Mouse (Mus musculus) embryonic stem cell, embryonic (primary cell): Measurements from ENCODE around the gene Dnali1.

Source experiments
- CTCF ChIA-PET, 4 experiments: fragments of 300-600 bp in 2 of 4; fragments of 350-600 bp in 2 of 4; sonication (Branson Sonifier 250); formaldehyde crosslinking; loops; one replicate each; lab custom pipeline; 2022; ENCODE audit warnings: inconsistent platforms in 2 of 4; lab: Charles Lee
- POLR2A ChIA-PET, 4 experiments: fragments of 300-600 bp in 2 of 4; fragments of 350-600 bp in 2 of 4; sonication (Branson Sonifier 250); formaldehyde crosslinking; loops; one replicate each; lab custom pipeline; 2022; ENCODE audit warnings: antibody characterized with exemption in 4 of 4, inconsistent platforms in 1 of 4; lab: Charles Lee

Gene Dnali1

GRCm38 (mm10) chr4:125065517-125066307, at the start of gene Dnali1:
TSS of gene Dnali1 (minus strand) at chr4:125065703.
- POLR2A ChIA-PET, result interaction anchor here (0.6 to 2.5 kb wide), 48 partner anchors 9 to 1138 kb away, joined by 3 to 22 read pairs (median 4); partner anchors contain the start of genes Meaf6 (in 3 of the 4), 9930104L06Rik (in 2 of the 4) and Mtf1 (in 1 of the 4)
- CTCF ChIA-PET, result interaction anchor here (0.5 to 1.9 kb wide), 17 partner anchors 18 to 1244 kb away, joined by 3 to 10 read pairs (median 4); partner anchors contain the start of gene Meaf6 (in 2 of the 4)

- ChIA-PET CTCF (interaction anchor here (0.5 to 2.8 kb wide), 48 partner anchors 8 to 881 kb away, joined by 3 to 17 read pairs (median 4); partner anchors contain the start of genes Meaf6 (in 2 of the 4) and Mtf1 (in 1 of the 4)), POLR2A (interaction anchor here in 3 of 4 experiments (0.6 to 5.1 kb wide), 24 partner anchors 8 to 299 kb away, joined by 3 to 35 read pairs (median 4); partner anchors contain the start of genes Meaf6 (in 2 of the 3), 9930104L06Rik (in 1 of the 3) and Snip1 (in 1 of the 3))
Observed at GRCm38 (mm10) chr4:125115081-125115480, 49.6 kb upstream of the Dnali1 start.

- CTCF ChIA-PET, result interaction anchor here (0.5 to 2.8 kb wide), 45 partner anchors 8 to 882 kb away, joined by 3 to 17 read pairs (median 4); partner anchors contain the start of genes Meaf6 (in 2 of the 4) and Mtf1 (in 1 of the 4)
- POLR2A ChIA-PET, result interaction anchor here in 3 of 4 experiments (0.5 to 5.1 kb wide), 22 partner anchors 8 to 262 kb away, joined by 3 to 35 read pairs (median 4); partner anchors contain the start of genes Meaf6 (in 2 of the 3) and Snip1 (in 1 of the 3)
Observed at GRCm38 (mm10) chr4:125114638-125115037, 49.1 kb upstream of the Dnali1 start.

- ChIA-PET POLR2A (interaction anchor here in 3 of 4 experiments (0.7 to 3.5 kb wide), 12 partner anchors 9 to 420 kb away, joined by 3 to 21 read pairs (median 4); partner anchors contain the start of gene Meaf6 (in 1 of the 3)), CTCF (interaction anchor here (0.6 to 2.0 kb wide), 6 partner anchors 9 to 841 kb away, joined by 3 to 16 read pairs (median 4); no protein-coding TSS in a partner anchor)
Observed at GRCm38 (mm10) chr4:125105354-125105753, 39.9 kb upstream of the Dnali1 start.

- CTCF ChIA-PET, result interaction anchor here in 3 of 4 experiments (0.6 to 1.7 kb wide), 5 partner anchors 14 to 18 kb away, joined by 3 to 6 read pairs (median 5); partner anchors contain the start of gene Meaf6 (in 2 of the 3)
Observed at GRCm38 (mm10) chr4:125101334-125101733, 35.8 kb upstream of the Dnali1 start.

GRCm38 (mm10) chr4:125099458-125099857, 34.0 kb upstream of the Dnali1 start:
- CTCF ChIA-PET, result interaction anchor here (0.6 to 2.2 kb wide), 69 partner anchors 8 to 906 kb away, joined by 3 to 25 read pairs (median 4); partner anchors contain the start of genes Meaf6 (in 3 of the 4), 9930104L06Rik (in 1 of the 4), Dnali1 (in 1 of the 4) and Sf3a3 (in 1 of the 4)

More at GRCm38 (mm10) chr4:125101334-125101733, 35.8 kb upstream of the Dnali1 start:
- POLR2A ChIA-PET, result interaction anchor here in 3 of 4 experiments (0.6 to 3.3 kb wide), 4 partner anchors 12 to 115 kb away, joined by 3 to 22 read pairs (median 5); partner anchors contain the start of gene Meaf6 (in 1 of the 3)

GRCm38 (mm10) chr4:125097412-125097811, 31.9 kb upstream of the Dnali1 start:
- CTCF ChIA-PET, result interaction anchor here (0.6 to 2.0 kb wide), 8 partner anchors 9 to 1159 kb away, joined by 3 to 8 read pairs (median 4); partner anchors contain the start of gene Meaf6 (in 2 of the 4)
- POLR2A ChIA-PET, result interaction anchor here in 2 of 4 experiments (1.0 to 1.6 kb wide), 4 partner anchors 10 to 13 kb away, joined by 3 to 5 read pairs (median 3); partner anchors contain the start of gene Meaf6 (in 1 of the 2)

More at GRCm38 (mm10) chr4:125099458-125099857, 34.0 kb upstream of the Dnali1 start:
- POLR2A ChIA-PET, result interaction anchor here (0.6 to 3.3 kb wide), 20 partner anchors 12 to 284 kb away, joined by 3 to 22 read pairs (median 4); partner anchors contain the start of genes Meaf6 (in 3 of the 4), Snip1 (in 2 of the 4) and 9930104L06Rik (in 1 of the 4)

- CTCF ChIA-PET, result interaction anchor here (0.5 to 2.0 kb wide), 6 partner anchors 10 to 153 kb away, joined by 3 to 9 read pairs (median 6); partner anchors contain the start of gene Meaf6 (in 2 of the 4)
- POLR2A ChIA-PET, result interaction anchor here in 2 of 4 experiments (1.0 to 4.3 kb wide), 6 partner anchors 10 to 149 kb away, joined by 3 to 32 read pairs (median 4); partner anchors contain the start of gene Meaf6 (in 1 of the 2)
Observed at GRCm38 (mm10) chr4:125096066-125096465, 30.6 kb upstream of the Dnali1 start.

- ChIA-PET POLR2A (interaction anchor here in 2 of 4 experiments (0.6 to 4.3 kb wide), 4 partner anchors 9 to 156 kb away, joined by 3 to 32 read pairs (median 4); partner anchors contain the start of genes 9930104L06Rik (in 1 of the 2) and Meaf6 (in 1 of the 2)), CTCF (interaction anchor here in 1 of 4 experiments (1.0 kb wide), 1 partner anchor 8 kb away, joined by 3 read pairs; no protein-coding TSS in a partner anchor)
Observed at GRCm38 (mm10) chr4:125093031-125093430, 27.5 kb upstream of the Dnali1 start.

GRCm38 (mm10) chr4:125085346-125085841, 19.9 kb upstream of the Dnali1 start:
- CTCF ChIA-PET, result interaction anchor here (0.5 to 3.7 kb wide), 39 partner anchors 9 to 1132 kb away, joined by 3 to 25 read pairs (median 4); partner anchors contain the start of genes Snip1 (in 2 of the 4) and Dnali1 (in 1 of the 4)
- POLR2A ChIA-PET, result interaction anchor here (0.6 to 4.2 kb wide), 49 partner anchors 8 to 1011 kb away, joined by 3 to 32 read pairs (median 4); partner anchors contain the start of genes 9930104L06Rik (in 3 of the 4), Snip1 (in 3 of the 4) and Lsm10 (in 1 of the 4)

GRCm38 (mm10) chr4:125084403-125085345, 19.2 kb upstream of the Dnali1 start, which contains the start of gene Meaf6:
TSS of gene Meaf6 (plus strand) at chr4:125085134.
- POLR2A ChIA-PET, result interaction anchor here (0.6 to 4.2 kb wide), 40 partner anchors 9 to 852 kb away, joined by 3 to 32 read pairs (median 5); partner anchors contain the start of genes 9930104L06Rik (in 3 of the 4) and Snip1 (in 3 of the 4)
- CTCF ChIA-PET, result interaction anchor here (0.5 to 3.7 kb wide), 48 partner anchors 8 to 1132 kb away, joined by 3 to 25 read pairs (median 4); partner anchors contain the start of genes Snip1 (in 2 of the 4), 9930104L06Rik (in 1 of the 4), Dnali1 (in 1 of the 4) and Mtf1 (in 1 of the 4)

GRCm38 (mm10) chr4:125078698-125079097, 13.2 kb upstream of the Dnali1 start:
- ChIA-PET CTCF (no interaction called here), POLR2A (interaction anchor here in 2 of 4 experiments (0.9 to 1.2 kb wide), 3 partner anchors 12 to 163 kb away, joined by 3 to 4 read pairs (median 3); partner anchors contain the start of genes Dnali1 (in 1 of the 2) and Snip1 (in 1 of the 2))

GRCm38 (mm10) chr4:125077700-125078099, 12.2 kb upstream of the Dnali1 start:
- ChIA-PET POLR2A (interaction anchor here in 1 of 4 experiments (0.9 to 1.2 kb wide), 2 partner anchors 21 to 86 kb away, joined by 3 to 4 read pairs; no protein-coding TSS in a partner anchor), CTCF (interaction anchor here in 1 of 4 experiments (1.6 kb wide), 1 partner anchor 21 kb away, joined by 4 read pairs; no protein-coding TSS in a partner anchor)

- ChIA-PET POLR2A (interaction anchor here (0.5 to 2.5 kb wide), 39 partner anchors 8 to 1137 kb away, joined by 3 to 22 read pairs (median 4); partner anchors contain the start of genes Meaf6 (in 3 of the 4), 9930104L06Rik (in 2 of the 4) and Mtf1 (in 1 of the 4)), CTCF (interaction anchor here (0.5 to 1.9 kb wide), 14 partner anchors 17 to 1243 kb away, joined by 3 to 10 read pairs (median 4); partner anchors contain the start of gene Meaf6 (in 2 of the 4))
Observed at GRCm38 (mm10) chr4:125066490-125067370, 1.2 kb upstream of the Dnali1 start, which contains the start of gene Snip1. TSS of gene Snip1 (plus strand) at chr4:125066672.
